Mouse (Mus musculus) midbrain, postnatal 0 days (tissue): Measurements from ENCODE around the gene Mgst3. TPM values are rescaled to one million over a fixed set of nuclear protein-coding genes. Genes with fewer than 3 reads are reported as not detected.

Experiments used
- ATAC-seq: fragments of 200-750 bp; cut with Nextera tagmentation; 2 replicates; pipeline ENCODE4 v1.8.0; 2017; ENCODE audit warnings: moderate number of reproducible peaks, mild to moderate bottlenecking, moderate TSS enrichment, moderate library complexity; ENCODE audit not compliant: low FRiP score
- DNase-seq: peaks from one replicate; pipeline ENCODE4 v3.0.0-alpha.2; 2015; ENCODE audit warnings: low spot score
- H3K27ac ChIP-seq: fragments of 300-500 bp; sonication (generic); 2 replicates; pipeline ENCODE4 v1.5.1; 2014; ENCODE audit warnings: low read depth, mild to moderate bottlenecking, low read length, mixed read lengths
- H3K27me3 ChIP-seq: fragments of 300-500 bp; sonication (generic); 2 replicates; pipeline ENCODE4 v1.6.1; 2014; ENCODE audit warnings: low read length, control low read depth, mixed read lengths; ENCODE audit not compliant: insufficient read depth
- H3K36me3 ChIP-seq: fragments of 300-500 bp; sonication (generic); 2 replicates; pipeline ENCODE4 v1.6.1; 2014; ENCODE audit warnings: low read length, control low read depth, mixed read lengths; ENCODE audit not compliant: insufficient read depth
- H3K4me1 ChIP-seq: fragments of 300-500 bp; sonication (generic); 2 replicates; pipeline ENCODE4 v1.6.1; 2014; ENCODE audit warnings: mild to moderate bottlenecking, control low read depth, antibody characterized with exemption, low read length, mixed read lengths; ENCODE audit not compliant: insufficient read depth
- H3K4me2 ChIP-seq: fragments of 300-500 bp; sonication (generic); 2 replicates; pipeline ENCODE4 v1.6.1; 2014; ENCODE audit warnings: low read depth, mild to moderate bottlenecking, low read length, mixed read lengths; ENCODE audit not compliant: poor library complexity, severe bottlenecking
- H3K4me3 ChIP-seq: fragments of 300-500 bp; sonication (generic); 2 replicates; pipeline ENCODE4 v1.5.1; 2014; ENCODE audit warnings: low read depth, mild to moderate bottlenecking, low read length, moderate library complexity
- H3K9ac ChIP-seq: fragments of 300-500 bp; sonication (generic); replicated peaks from 2 replicates; pipeline ENCODE4 v1.6.1; 2014; ENCODE audit warnings: mild to moderate bottlenecking, low read length, moderate library complexity, mixed read lengths; ENCODE audit not compliant: poor library complexity, severe bottlenecking
- H3K9me3 ChIP-seq: fragments of 300-500 bp; sonication (generic); 2 replicates; pipeline ENCODE4 v1.6.1; 2016; ENCODE audit warnings: low read length, control low read depth
- CTCF ChIP-seq: IDR thresholded peaks from 2 replicates; pipeline ENCODE4 v1.5.1; 2016; ENCODE audit warnings: antibody characterized with exemption, mild to moderate bottlenecking
- WGBS: fragments of 180-500 bp; shearing (Covaris S2); extraction: QIAGEN DNeasy Blood & Tissue Kit; methylation state at CpG from one replicate; pipeline ENCODE4 v1.1.7; 2014; 5-methylcytosine and 5-hydroxymethylcytosine counted together
- polyA plus RNA-seq: library from polyadenylated mRNA; unstranded; fragments of >200 nt; fragmentation: Nextera tagmentation; extraction: Ambion mirVana; gene quantifications from 2 replicates; pipeline ENCODE4 v1.2.1, GENCODE M21; 2015
- total RNA-seq: library from RNA; depleted of rRNA; stranded (reverse); fragments of >200 nt; gene quantifications from 2 replicates; pipeline ENCODE4 v1.2.3, GENCODE M21; 2014

The Mgst3 gene
- total and polyA plus RNA-seq, 2 experiments from 2014 or later: 240 to 246 TPM

DNA sequence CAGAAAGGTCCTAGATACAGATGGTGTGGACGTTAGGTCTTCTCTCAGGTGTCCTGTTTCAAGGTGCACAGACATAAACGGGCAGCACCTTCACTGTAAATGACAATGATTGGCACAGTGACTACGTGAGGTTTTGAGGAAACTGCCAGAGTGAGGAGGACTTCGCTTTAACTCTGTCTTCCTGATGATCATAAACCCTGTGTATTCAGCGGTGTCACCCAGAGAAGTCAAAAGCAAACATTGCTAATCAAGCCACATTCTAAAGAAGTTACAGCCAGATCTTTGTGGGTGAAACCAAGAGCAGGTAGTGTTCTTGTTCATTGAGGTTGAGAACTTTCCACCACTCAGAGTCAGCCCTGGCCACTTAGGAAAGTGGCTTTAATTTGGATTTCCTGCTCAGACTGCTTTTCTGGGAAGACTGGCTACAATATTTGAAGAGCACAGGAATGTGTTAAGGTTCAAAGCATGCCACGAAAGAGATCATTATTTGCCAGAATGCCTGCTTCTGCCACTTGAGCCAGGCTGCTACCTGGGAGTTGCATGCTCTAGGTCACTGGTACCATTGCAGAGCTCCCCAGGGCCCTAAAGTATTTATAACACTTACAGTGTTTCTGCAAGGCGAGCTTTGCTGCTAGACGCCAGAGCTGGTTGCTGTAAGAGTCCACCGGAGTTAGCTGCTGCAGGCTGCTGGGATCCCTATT is 37.5 kb upstream of the Mgst3 start:
- H3K4me1 ChIP-seq: no peaks in the 10 kb centered on the region
- whole genome bisulfite sequencing: 68% methylated on average over 9 of the region's 9 CpGs
- no peak for TF ChIP-seq CTCF

DNA sequence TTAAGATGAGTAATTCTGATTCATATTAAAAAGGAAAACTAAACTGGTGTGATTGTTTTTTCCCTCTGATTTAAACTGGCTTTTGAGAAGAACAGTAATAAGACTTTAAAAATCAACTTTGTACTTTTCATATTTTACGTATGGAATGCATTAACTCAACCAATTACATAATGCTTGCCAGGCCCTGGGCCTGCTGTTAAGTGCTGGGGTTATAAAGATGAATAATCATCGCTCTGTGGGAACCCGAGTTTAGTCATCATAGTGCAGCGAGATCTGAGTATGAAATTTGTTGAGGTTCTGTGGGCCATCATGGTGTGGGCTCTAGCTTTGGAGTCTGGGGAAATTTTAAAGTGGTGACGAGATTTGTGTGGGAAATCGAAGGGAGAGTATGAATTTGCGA is 33.0 kb upstream of the Mgst3 start:
- no peaks in the 10 kb centered on the region for H3K4me1 ChIP-seq
- DNase-seq (no peak), ATAC-seq (no peak)
- H3K36me3 ChIP-seq: no peaks in the 10 kb centered on the region
- H3K27me3 ChIP-seq: no peaks in the 10 kb centered on the region
- no peaks in the 10 kb centered on the region for H3K9me3 ChIP-seq
- no peak for TF ChIP-seq CTCF
- WGBS: 82% methylated on average over 7 of the region's 7 CpGs
- H3K4me2 ChIP-seq: no peak overlapping the region
- H3K4me3 ChIP-seq: no peak overlapping the region
- no peak overlapping the region for H3K9ac ChIP-seq
- no peak overlapping the region for H3K27ac ChIP-seq

More for the DNA sequence above, 37.5 kb upstream of the Mgst3 start:
- no peak for ATAC-seq
- H3K36me3 ChIP-seq: no peaks in the 10 kb centered on the region
- no peak overlapping the region for H3K4me2 ChIP-seq
- H3K27ac ChIP-seq: no peak overlapping the region
- H3K4me3 ChIP-seq: no peak overlapping the region
- H3K9ac ChIP-seq: no peak overlapping the region
- DNase-seq: no peak
- H3K9me3 ChIP-seq: no peaks in the 10 kb centered on the region
- H3K27me3 ChIP-seq: no peaks in the 10 kb centered on the region

DNA sequence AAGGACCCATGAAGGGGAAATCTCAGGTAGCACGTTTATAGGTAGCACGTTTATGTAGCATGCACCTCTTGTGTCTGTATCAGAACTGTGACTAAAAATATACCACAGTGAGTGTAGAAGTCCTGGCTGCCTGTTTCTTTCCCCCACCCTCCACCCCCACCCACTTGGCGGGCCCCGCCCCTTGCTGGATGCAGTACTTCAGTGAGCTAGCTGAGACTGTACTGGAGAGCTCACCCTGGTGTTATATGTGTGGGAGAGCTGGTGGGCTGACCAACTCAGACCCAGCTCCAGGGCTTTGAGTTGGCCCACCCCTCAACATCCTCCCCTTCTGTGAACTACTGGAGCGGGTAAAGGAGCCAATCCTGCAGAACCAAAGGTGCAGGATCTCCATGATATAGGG is 31.9 kb upstream of the Mgst3 start:
- H3K9ac ChIP-seq: no peak overlapping the region
- H3K27ac ChIP-seq: no peak overlapping the region
- H3K4me3 ChIP-seq: no peak overlapping the region
- DNase-seq (no peak), ATAC-seq (no peak)
- H3K36me3 ChIP-seq: no peaks in the 10 kb centered on the region
- 82% methylated on average over 5 of the region's 5 CpGs for WGBS
- no peaks in the 10 kb centered on the region for H3K27me3 ChIP-seq
- H3K4me2 ChIP-seq: no peak overlapping the region
- no peaks in the 10 kb centered on the region for H3K9me3 ChIP-seq
- no peaks in the 10 kb centered on the region for H3K4me1 ChIP-seq
- no peak for TF ChIP-seq CTCF

DNA sequence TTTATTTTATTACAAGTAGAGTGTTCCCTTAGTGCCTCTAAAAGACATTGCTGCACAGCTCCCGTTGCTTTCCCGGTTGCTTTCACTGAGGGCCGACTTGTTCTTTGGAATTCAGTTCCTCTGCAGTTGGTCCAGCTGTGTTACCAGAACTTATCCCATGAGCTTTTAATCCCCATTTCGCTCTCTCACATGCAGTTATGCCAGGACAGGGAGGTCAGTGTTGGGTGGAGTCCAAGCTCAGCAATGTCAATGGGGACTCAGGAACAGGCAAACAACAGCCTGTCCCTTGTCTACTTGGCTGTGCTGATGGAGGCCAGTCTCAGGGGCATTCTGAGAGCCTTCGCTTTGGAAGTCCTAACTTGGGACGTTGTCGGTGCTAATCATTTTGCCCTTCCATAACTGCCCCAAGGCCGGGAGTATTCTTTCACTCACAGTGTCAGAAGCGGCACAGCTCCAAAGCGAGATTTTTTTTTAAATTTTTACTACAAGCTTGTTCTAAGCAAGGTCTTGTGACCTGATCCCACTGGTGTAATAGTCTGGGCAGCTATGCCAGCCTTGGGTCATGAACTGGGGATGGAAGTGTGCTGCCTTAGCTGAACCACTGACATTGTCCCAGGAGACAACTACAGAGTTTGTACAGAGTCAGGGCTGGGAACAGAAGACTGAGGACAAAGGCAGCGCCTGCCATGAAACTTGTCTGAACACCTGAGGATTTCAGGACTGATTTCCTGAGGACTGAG is 29.0 kb upstream of the Mgst3 start:
- ATAC-seq: no peak
- Histone ChIP-seq H3K36me3 (no peaks in the 10 kb centered on the region), H3K4me2 (no peak overlapping the region), H3K27me3 (no peaks in the 10 kb centered on the region), H3K9me3 (no peaks in the 10 kb centered on the region), H3K4me3 (no peak overlapping the region), H3K9ac (no peak overlapping the region), H3K27ac (no peak overlapping the region), H3K4me1 (no peaks in the 10 kb centered on the region)
- WGBS: 72% methylated on average over 11 of the region's 11 CpGs
- no peak for TF ChIP-seq CTCF
- peak; percentile 15 for DNase-seq

- H3K27ac ChIP-seq: no peak overlapping the region
- TF ChIP-seq CTCF: peak; percentile 97
- DNase-seq: peak; percentile 84
- no peaks in the 10 kb centered on the region for H3K9me3 ChIP-seq
- ATAC-seq: 0 out of 2 replicates have a peak, but pooled peaks have one; percentile 16
- 2% methylated on average over 7 of the region's 7 CpGs for WGBS
- no peak overlapping the region for H3K4me2 ChIP-seq
- H3K4me1 ChIP-seq: no peaks in the 10 kb centered on the region
- no peak overlapping the region for H3K9ac ChIP-seq
- no peaks in the 10 kb centered on the region for H3K36me3 ChIP-seq
- no peak overlapping the region for H3K4me3 ChIP-seq
- no peaks in the 10 kb centered on the region for H3K27me3 ChIP-seq
Measured at GRCm38 (mm10) chr1:167414846-167415245, 21.2 kb upstream of the Mgst3 start.
